Mouse (Mus musculus): ENCODE results near the gene Cpz.

GRCm38 (mm10) chr5:35537474-35537873 is 12.0 kb upstream of the Cpz start:
- TF ChIP-seq CTCF (IDR thresholded peaks at IDR 0.05; ENCODE audit: low read depth) = no peak
- TF ChIP-seq EP300 (IDR thresholded peaks at IDR 0.05; ENCODE audit: low read depth) = no peak

Data from liver, embryonic 14.5 days (tissue).